ENCODE assay signal across 8 mouse cellular contexts in genomic region chr6:124746296-124746605, GRCm38 (mm10). TPM values are rescaled to one million over a fixed set of nuclear protein-coding genes. Genes with fewer than 3 reads are reported as not detected.
DNase-seq lines count a peak whose midpoint lies in the region; ATAC-seq and TF ChIP-seq lines count a peak whose summit lies in the region.

No protein-coding gene starts in this region.

- no peaks in the 10 kb centered on the region for H3K36me3 ChIP-seq in heart, adult 2 months (ENCODE audit: control insufficient read depth, insufficient read depth, low read length)
- H3K36me3 ChIP-seq in testis, adult 2 months (ENCODE audit: control insufficient read depth, insufficient read depth, low read length) = no peaks in the 10 kb centered on the region
- H3K36me3 ChIP-seq in limb, embryonic 15.5 days = peaks cover 63% of the 10 kb centered on the region
- peaks cover 15% of the 10 kb centered on the region for H3K36me3 ChIP-seq in stomach, embryonic 16.5 days (ENCODE audit: control insufficient read depth, insufficient read depth, low read length)

- 0 out of 2 replicates have a peak, but pooled peaks have one; percentile 23 for TF ChIP-seq EP300 in heart, adult 2 months (IDR thresholded peaks at IDR 0.05; ENCODE audit: insufficient read depth, low read depth, low read length)

- no peak for ATAC-seq in limb, embryonic 15.5 days (ENCODE audit: insufficient number of reproducible peaks, low FRiP score, low TSS enrichment, low read depth)
- 0 out of 2 replicates have a peak, but pooled peaks have one; percentile 1 for ATAC-seq in stomach, embryonic 16.5 days (ENCODE audit: insufficient read depth, low FRiP score)
- ATAC-seq in monocyte, adult 5-6 weeks (replicated peaks; ENCODE audit: insufficient number of reproducible peaks, low FRiP score, low TSS enrichment, poor library complexity, severe bottlenecking) = no peak

- intact Hi-C loops in heart, adult 2 months (cut with DNase I) = no loop called here

- DNase-seq in heart, adult 2 months = no peak
- no peak for DNase-seq in heart, adult 11 months
- no peak for DNase-seq in testis, postnatal 14 days (ENCODE audit: low spot score)
- no peak for DNase-seq in right cerebral cortex, postnatal 36 days (ENCODE audit: low spot score in 2 of 2)

- no peaks in the 10 kb centered on the region for H3K27me3 ChIP-seq in heart, adult 2 months (ENCODE audit: control insufficient read depth, insufficient read depth, low read length)
- H3K27me3 ChIP-seq in testis, adult 2 months (ENCODE audit: control insufficient read depth, insufficient read depth, low read length) = no peaks in the 10 kb centered on the region
- H3K27me3 ChIP-seq in limb, embryonic 15.5 days = no peaks in the 10 kb centered on the region
- no peaks in the 10 kb centered on the region for H3K27me3 ChIP-seq in stomach, embryonic 16.5 days (ENCODE audit: control insufficient read depth, insufficient read depth, low read length)

- H3K27ac ChIP-seq in heart, adult 2 months = peak overlapping the region; percentile 96
- H3K27ac ChIP-seq in testis, adult 2 months (ENCODE audit: control insufficient read depth, insufficient read depth, low read depth, low read length) = no peak overlapping the region
- peak overlapping the region; percentile 88 for H3K27ac ChIP-seq in limb, embryonic 15.5 days
- peak overlapping the region; percentile 92 for H3K27ac ChIP-seq in stomach, embryonic 16.5 days (ENCODE audit: low read length)

- H3K4me1 ChIP-seq in heart, adult 2 months (ENCODE audit: control insufficient read depth, insufficient read depth, low read length) = peaks cover 3% of the 10 kb centered on the region; the same call in 1 of the 2 replicates
- peaks cover 20% of the 10 kb centered on the region for H3K4me1 ChIP-seq in testis, adult 2 months (ENCODE audit: control insufficient read depth, insufficient read depth, low read length)
- peaks cover 36% of the 10 kb centered on the region for H3K4me1 ChIP-seq in limb, embryonic 15.5 days
- H3K4me1 ChIP-seq in stomach, embryonic 16.5 days (ENCODE audit: control insufficient read depth, insufficient read depth, low read length) = peaks cover 20% of the 10 kb centered on the region

- no peaks in the 10 kb centered on the region for H3K79me2 ChIP-seq in heart, adult 2 months (replicated peaks; ENCODE audit: control insufficient read depth, insufficient read depth, low read length)

- H3K9me3 ChIP-seq in limb, embryonic 15.5 days = no peaks in the 10 kb centered on the region
- H3K9me3 ChIP-seq in stomach, embryonic 16.5 days (replicated peaks; ENCODE audit: control insufficient read depth, low read length) = no peaks in the 10 kb centered on the region

- 24% methylated on average over 8 of the region's 8 CpGs for WGBS in heart, adult 2 months
- 17% methylated on average over 8 of the region's 8 CpGs for WGBS in limb, embryonic 15.5 days
- WGBS in stomach, embryonic 16.5 days = 19% methylated on average over 8 of the region's 8 CpGs

- H3K9ac ChIP-seq in heart, adult 2 months (ENCODE audit: low read depth, low read length) = peak overlapping the region; percentile 82
- peak overlapping the region; percentile 65 for H3K9ac ChIP-seq in limb, embryonic 15.5 days
- peak overlapping the region; percentile 92 for H3K9ac ChIP-seq in stomach, embryonic 16.5 days (ENCODE audit: low read length)

- peak overlapping the region; percentile 94 for H3K4me2 ChIP-seq in limb, embryonic 15.5 days
- H3K4me2 ChIP-seq in stomach, embryonic 16.5 days (ENCODE audit: low read depth, low read length) = peak overlapping the region; percentile 97

- H3K4me3 ChIP-seq in heart, adult 2 months = peak overlapping the region; percentile 68
- peak overlapping the region; percentile 85 for H3K4me3 ChIP-seq in testis, adult 2 months (ENCODE audit: control insufficient read depth, low read depth, low read length)
- peak overlapping the region; percentile 53 for H3K4me3 ChIP-seq in limb, embryonic 15.5 days
- peak overlapping the region; percentile 53 for H3K4me3 ChIP-seq in stomach, embryonic 16.5 days (replicated peaks; ENCODE audit: low read length)

- no peak for TF ChIP-seq POLR2A in heart, adult 2 months (IDR thresholded peaks at IDR 0.05; ENCODE audit: insufficient read depth, low read depth, low read length)
- no peak for TF ChIP-seq POLR2A in testis, adult 2 months (IDR thresholded peaks at IDR 0.05; ENCODE audit: control insufficient read depth, low read depth, low read length)

- no peak for TF ChIP-seq CTCF in heart, adult 2 months (IDR thresholded peaks at IDR 0.05)
- no peak for TF ChIP-seq CTCF in testis, adult 2 months (IDR thresholded peaks at IDR 0.05; ENCODE audit: control insufficient read depth, insufficient read depth, insufficient replicate concordance, low read depth, low read length)

RNA-seq across cellular contexts. Expression of gene Grcc10, which starts 5.1 kb away (rescaled TPM):
- 100 to 1,000 TPM; 280 to 314 TPM for total RNA-seq in heart, adult 2 months (2021)
- 296 and 328 TPM in 2 replicates for polyA plus RNA-seq in heart, adult 2 months (2012; rRNA removed)
- polyA plus RNA-seq in testis, adult 2 months (2012; rRNA removed) = 207 and 220 TPM in 2 replicates
- polyA plus RNA-seq in limb, embryonic 15.5 days (2015; fragmentation: Nextera tagmentation; extraction: Ambion mirVana) = 356 and 402 TPM in 2 replicates
- polyA plus RNA-seq in stomach, embryonic 16.5 days (2015; fragmentation: Nextera tagmentation; extraction: Ambion mirVana) = 352 and 357 TPM in 2 replicates
- 150 to 174 TPM (median 165 TPM) in 3 replicates for total RNA-seq in monocyte, adult 5-6 weeks (2017)

RNA-seq across cellular contexts. Expression of gene Ptpn6, which starts 7.7 kb away (rescaled TPM):
- total RNA-seq in heart, adult 2 months (2021) = 1 to 10 TPM; 3.1 to 4.4 TPM
- 4.5 and 8.2 TPM in 2 replicates for polyA plus RNA-seq in heart, adult 2 months (2012; rRNA removed)
- 1.4 and 1.9 TPM in 2 replicates for polyA plus RNA-seq in testis, adult 2 months (2012; rRNA removed)
- polyA plus RNA-seq in limb, embryonic 15.5 days (2015; fragmentation: Nextera tagmentation; extraction: Ambion mirVana) = 17.4 and 17.8 TPM in 2 replicates
- polyA plus RNA-seq in stomach, embryonic 16.5 days (2015; fragmentation: Nextera tagmentation; extraction: Ambion mirVana) = 19.6 and 20.1 TPM in 2 replicates
- total RNA-seq in monocyte, adult 5-6 weeks (2017) = 1,360 to 1,911 TPM (median 1,427 TPM) in 3 replicates

RNA-seq across cellular contexts. Expression of gene Gm45234, which starts 9.6 kb away (rescaled TPM):
- total RNA-seq in heart, adult 2 months (2021) = 1 to 10 TPM in 1 of 2 experiments, not detected in 1; 1.9 TPM
- not detected in 2 replicates for polyA plus RNA-seq in heart, adult 2 months (2012; rRNA removed)
- 0.05 TPM in 1 of 2 replicates, not detected in the other for polyA plus RNA-seq in testis, adult 2 months (2012; rRNA removed)
- 0.10 TPM in 1 of 2 replicates, not detected in the other for polyA plus RNA-seq in limb, embryonic 15.5 days (2015; fragmentation: Nextera tagmentation; extraction: Ambion mirVana)
- not detected in 2 replicates for polyA plus RNA-seq in stomach, embryonic 16.5 days (2015; fragmentation: Nextera tagmentation; extraction: Ambion mirVana)
- 0.19 to 0.43 TPM in 2 of 3 replicates, not detected in the other for total RNA-seq in monocyte, adult 5-6 weeks (2017)

RNA-seq across cellular contexts. Expression of gene Atn1, which starts 10.1 kb away (rescaled TPM):
- total RNA-seq in heart, adult 2 months (2021) = 10 to 100 TPM; 44.3 to 47.8 TPM
- polyA plus RNA-seq in heart, adult 2 months (2012; rRNA removed) = 24.5 and 32.8 TPM in 2 replicates
- polyA plus RNA-seq in testis, adult 2 months (2012; rRNA removed) = 69.3 and 76.1 TPM in 2 replicates
- 15.1 and 15.7 TPM in 2 replicates for polyA plus RNA-seq in limb, embryonic 15.5 days (2015; fragmentation: Nextera tagmentation; extraction: Ambion mirVana)
- polyA plus RNA-seq in stomach, embryonic 16.5 days (2015; fragmentation: Nextera tagmentation; extraction: Ambion mirVana) = 12.2 and 13.1 TPM in 2 replicates
- 1.5 to 6.2 TPM in 2 of 3 replicates, not detected in the other for total RNA-seq in monocyte, adult 5-6 weeks (2017)

RNA-seq across cellular contexts. Expression of gene Eno2, which starts 23.2 kb away (rescaled TPM):
- total RNA-seq in heart, adult 2 months (2021) = 1 to 10 TPM; 2.4 to 2.7 TPM
- polyA plus RNA-seq in heart, adult 2 months (2012; rRNA removed) = 2.4 and 2.7 TPM in 2 replicates
- 0.51 and 0.63 TPM in 2 replicates for polyA plus RNA-seq in testis, adult 2 months (2012; rRNA removed)
- polyA plus RNA-seq in limb, embryonic 15.5 days (2015; fragmentation: Nextera tagmentation; extraction: Ambion mirVana) = 7.9 and 9.1 TPM in 2 replicates
- polyA plus RNA-seq in stomach, embryonic 16.5 days (2015; fragmentation: Nextera tagmentation; extraction: Ambion mirVana) = 9.3 and 9.8 TPM in 2 replicates
- total RNA-seq in monocyte, adult 5-6 weeks (2017) = not detected in 3 replicates
